Mouse (Mus musculus): ENCODE measurements at regions not wholly inside any gene's neighbourhood (a gene's known extent, or its start where the extent isn't known, plus 50 kb on each side); places are given as distances from the start of the nearest gene placed in this dataset.

DNA sequence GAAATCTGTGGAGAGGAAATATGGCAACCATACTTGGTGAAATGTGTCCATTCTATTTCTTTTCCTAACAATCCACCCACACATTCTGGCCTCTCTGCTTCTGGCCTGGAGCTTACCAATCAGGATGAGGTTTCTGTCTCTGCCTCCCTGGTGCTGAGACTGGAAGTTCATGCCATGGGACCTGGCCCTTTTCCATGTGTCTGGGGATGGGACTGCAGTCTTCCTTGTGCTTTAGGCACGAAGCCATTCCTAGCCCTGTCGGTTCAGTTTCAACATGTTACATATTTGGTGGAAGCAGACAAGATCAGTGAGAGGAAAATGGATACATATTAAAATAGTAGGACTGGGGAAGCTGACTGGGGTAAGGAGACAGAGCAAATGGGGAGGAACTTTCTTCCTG lies 100.2 kb upstream of the Tcerg1l start:
- TF ChIP-seq CTCF (IDR thresholded peaks at IDR 0.05; ENCODE audit: low read depth, low read length) (no peak), POLR2A (IDR thresholded peaks at IDR 0.05; ENCODE audit: insufficient read depth, low read length) (no peak), EP300 (IDR thresholded peaks at IDR 0.05; ENCODE audit: insufficient read depth, low read depth, low read length) (no peak)

Measured in ES-Bruce4 (cell line).